Mouse (Mus musculus) thymus, postnatal 0 days (tissue): ENCODE data around the gene Abca7. TPM values are rescaled to one million over a fixed set of nuclear protein-coding genes. Genes with fewer than 3 reads are reported as not detected.
"Not testable (repeated sequence)": the region's sequence is repeated elsewhere in the genome, so short reads cannot be mapped to it uniquely, and the experiment has no call there.

Experiments
- DNase-seq: peaks from one replicate; pipeline ENCODE4 v3.0.0-alpha.2; 2015; ENCODE audit warnings: low spot score
- polyA plus RNA-seq: library from polyadenylated mRNA; unstranded; fragments of >200 nt; fragmentation: Nextera tagmentation; extraction: Ambion mirVana; gene quantifications from 2 replicates; pipeline ENCODE4 v1.2.1, GENCODE M21; 2015

The Abca7 gene
- polyA plus RNA-seq, 1 experiment from 2014 or later = 5.8 TPM

DNA sequence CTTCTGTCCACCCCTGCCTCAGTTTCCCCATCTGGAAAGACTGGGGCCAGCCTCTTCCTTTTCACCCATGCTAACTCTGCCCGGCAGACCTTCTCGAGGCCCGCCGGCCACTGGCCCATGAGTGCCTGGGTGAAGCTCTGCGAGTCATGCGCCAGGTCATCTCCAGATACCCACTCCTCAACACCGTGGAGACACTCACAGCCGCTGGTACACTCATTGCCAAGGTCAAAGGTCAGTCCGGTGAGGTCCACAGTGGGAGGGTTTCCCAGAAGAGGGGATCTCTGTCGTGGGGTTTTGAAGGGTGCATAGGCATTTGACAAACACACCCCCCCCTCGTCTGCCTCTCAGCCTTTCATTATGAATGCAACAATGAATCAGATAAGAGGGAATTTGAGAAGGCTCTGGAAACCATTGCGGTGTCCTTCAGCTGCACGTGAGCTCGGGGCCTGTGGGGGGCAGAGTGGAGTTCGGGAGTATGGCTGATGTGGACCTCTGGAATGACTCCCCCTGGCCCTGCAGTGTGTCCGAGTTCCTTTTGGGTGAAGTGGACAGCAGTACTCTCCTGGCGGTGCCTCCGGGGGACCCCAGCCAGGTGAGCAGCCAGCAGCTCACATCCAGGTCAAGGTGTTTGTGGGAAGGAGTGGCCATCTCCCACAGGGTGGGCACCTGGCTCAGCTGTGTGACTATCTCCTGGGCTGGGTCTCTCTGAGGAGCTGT, 24.5 kb downstream of the Abca7 start:
- DNase-seq = no peak

GRCm38 (mm10) chr10:80021320-80021641, 25.0 kb downstream of the Abca7 start:
- DNase-seq = no peak

- DNase-seq = peak; percentile 64
These were observed 25.9 kb downstream of the Abca7 start for GRCm38 (mm10) chr10:80022164-80022563.

DNA sequence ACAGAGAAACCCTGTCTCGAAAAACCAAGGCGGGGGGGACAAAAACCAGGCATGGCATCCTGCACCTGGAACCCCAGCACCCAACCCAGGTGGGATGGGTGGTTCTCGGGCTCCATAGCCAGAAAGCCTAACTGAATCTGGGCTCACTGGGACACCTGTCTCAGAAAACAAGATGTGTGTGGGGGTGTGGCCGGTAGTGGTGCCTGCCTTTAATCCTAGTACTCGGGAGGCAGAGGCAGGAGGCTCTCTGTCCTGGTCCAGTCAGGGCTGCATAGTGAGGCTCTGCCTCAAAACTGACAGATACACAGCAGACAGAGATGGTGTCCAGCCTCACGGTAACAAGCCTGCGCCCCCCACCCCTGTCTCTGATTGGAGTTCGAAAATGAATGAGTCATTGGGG, 26.5 kb downstream of the Abca7 start:
- no peak for DNase-seq

- no peak for DNase-seq
These were observed 27.5 kb downstream of the Abca7 start for GRCm38 (mm10) chr10:80023758-80024157.

DNA sequence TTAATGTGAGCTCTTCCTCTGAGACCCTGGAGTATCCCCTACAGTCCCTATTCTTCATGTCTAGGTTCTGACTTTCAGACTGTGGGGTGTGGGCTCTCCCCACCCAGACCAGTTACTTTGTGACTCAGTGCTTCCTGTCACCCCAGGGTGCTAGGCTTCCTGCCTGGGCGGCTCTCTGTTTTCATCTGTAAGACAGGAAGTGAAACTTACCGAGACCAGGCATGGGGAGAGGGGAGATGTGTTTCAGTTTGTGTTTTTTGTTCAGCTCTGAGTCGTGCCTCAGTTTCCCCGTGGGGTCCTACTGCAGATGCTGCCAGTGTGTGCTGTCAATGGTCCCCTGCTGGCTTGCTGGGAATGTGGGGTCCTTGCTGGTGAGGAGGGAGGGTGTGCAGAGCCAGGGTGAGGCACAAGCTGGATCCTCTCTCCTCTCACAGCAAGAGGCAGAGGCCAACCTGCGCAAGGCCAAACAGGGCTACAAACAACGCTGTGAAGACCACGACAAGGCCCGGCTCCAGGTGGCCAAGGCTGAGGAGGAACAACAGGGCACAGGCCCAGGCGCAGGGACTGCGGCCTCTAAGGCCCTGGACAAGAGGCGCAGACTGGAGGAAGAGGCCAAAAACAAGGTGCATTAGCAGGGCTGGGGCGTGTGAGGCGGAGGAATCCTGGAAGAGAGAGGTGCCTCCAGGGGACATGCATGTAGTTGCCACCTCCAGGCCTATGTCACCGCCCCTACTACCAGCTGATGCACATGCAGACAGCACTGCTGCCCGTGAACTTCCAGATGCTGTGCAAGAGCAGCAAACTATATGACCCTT, 28.1 kb downstream of the Abca7 start:
- DNase-seq = peak; percentile 83

DNA sequence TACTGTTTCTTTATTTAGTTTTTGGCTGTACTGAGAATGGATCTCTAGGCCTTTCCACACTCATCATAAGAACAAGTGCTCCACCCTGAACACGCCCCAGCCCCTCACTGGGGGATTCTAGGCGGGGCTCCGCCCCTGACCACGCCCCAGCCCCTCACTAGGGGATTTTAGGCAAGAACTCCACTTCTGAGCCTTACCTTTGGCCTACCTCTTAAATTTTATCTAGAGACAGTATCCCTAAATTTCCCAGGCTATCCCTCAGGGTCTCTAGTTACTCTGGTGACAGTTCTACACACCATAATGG, 28.7 kb downstream of the Abca7 start:
- no peak for DNase-seq

GRCm38 (mm10) chr10:80025463-80025862, 29.2 kb downstream of the Abca7 start:
- DNase-seq = no peak

DNA sequence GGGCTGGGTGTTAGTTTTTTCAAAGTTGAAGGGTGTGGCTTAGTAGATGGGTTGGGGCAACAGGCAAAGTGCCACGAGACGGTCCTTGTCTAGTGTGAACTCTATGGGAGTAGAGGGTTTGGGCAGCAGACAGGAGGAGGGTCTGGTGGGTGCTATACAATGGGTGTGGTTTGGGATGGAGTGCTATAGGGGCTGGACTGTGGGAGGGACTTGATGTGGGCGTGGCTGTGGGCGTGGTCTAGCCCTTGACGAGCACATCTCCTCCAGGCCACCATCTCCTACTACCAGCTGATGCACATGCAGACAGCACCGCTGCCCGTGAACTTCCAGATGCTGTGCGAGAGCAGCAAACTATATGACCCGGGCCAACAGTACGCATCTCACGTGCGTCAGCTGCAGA, 29.6 kb downstream of the Abca7 start:
- peak; percentile 39 for DNase-seq

- DNase-seq = no peak
These were observed 31.6 kb downstream of the Abca7 start for GRCm38 (mm10) chr10:80027681-80028520.

DNA sequence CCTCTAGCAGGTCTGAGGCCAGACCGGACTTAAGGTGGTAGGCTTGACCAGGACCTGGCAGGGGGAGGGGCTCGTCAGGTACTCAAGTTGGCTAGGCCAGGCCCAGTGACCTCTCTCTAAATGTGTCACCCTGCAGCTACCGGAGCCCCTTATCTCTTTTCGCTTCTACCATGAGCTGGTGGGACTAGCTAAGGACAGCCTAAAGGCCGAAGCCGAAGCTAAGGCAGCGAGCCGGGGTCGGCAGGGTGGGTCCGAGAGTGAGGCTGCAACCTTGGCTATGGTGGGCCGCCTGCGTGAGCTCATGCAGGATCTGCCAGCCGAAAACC, 32.2 kb downstream of the Abca7 start:
- DNase-seq = no peak

GRCm38 (mm10) chr10:80030191-80030590, 33.9 kb downstream of the Abca7 start:
- no peak for DNase-seq

- no peak for DNase-seq
These were observed 34.4 kb downstream of the Abca7 start for GRCm38 (mm10) chr10:80030736-80031135.

DNA sequence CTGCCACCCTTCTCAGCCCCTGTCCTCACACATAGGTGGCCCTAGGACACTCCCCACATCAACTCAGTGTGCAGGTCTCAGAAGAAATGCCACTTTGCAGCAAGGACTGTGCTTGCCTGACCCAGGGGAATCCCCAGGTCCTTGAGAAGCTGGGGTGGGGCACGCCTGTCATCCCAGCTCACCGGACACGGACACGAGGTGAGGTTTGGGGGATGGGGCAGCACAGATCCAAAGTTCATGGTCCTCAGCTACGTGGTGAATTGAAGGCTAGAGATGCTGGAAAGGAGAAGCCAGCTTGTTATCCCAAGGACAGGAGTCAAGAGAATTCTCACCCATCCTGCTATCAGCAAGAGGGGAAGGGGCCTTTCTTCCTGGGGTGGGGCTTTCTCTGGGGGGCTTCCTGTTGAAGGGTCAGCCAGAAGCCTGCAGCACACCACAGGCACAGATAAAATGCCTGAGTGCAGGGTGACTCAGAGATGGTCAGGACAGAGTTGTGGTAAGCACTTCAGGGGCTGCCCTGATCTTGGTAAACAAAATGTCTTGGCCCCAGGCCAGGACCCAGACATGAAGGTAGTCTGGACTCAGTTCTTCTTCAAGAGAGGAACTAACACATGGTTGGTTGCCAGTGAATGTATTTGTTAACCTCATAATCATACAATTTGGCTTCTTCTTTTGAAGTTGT, 36.6 kb downstream of the Abca7 start:
- DNase-seq = no peak

- peak; percentile 43 for DNase-seq
These were observed 37.5 kb downstream of the Abca7 start for GRCm38 (mm10) chr10:80033511-80034391.

GRCm38 (mm10) chr10:80035148-80035547, 38.9 kb downstream of the Abca7 start:
- DNase-seq = no peak

DNA sequence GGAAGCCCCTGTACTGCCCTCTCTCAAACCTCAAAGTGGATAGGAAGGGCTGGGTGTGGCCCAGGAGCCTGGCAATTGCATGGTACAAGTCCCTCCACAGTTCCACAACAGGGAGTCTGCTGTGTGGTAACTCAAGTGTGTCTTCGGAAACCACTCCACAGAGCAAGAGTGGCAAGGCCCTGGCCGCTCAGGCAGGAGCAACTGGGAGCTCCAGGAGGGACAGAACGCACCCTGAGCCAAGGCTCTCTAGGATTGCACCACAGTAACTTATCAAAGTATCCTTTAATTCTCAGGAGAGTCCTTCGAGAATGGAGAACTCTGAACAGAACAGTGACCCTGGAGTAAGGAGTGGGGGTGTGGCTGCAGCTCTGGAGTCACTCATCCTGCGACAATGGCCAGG, 39.4 kb downstream of the Abca7 start:
- DNase-seq = no peak

GRCm38 (mm10) chr10:80036832-80037231, 40.5 kb downstream of the Abca7 start:
- DNase-seq = no peak

DNA sequence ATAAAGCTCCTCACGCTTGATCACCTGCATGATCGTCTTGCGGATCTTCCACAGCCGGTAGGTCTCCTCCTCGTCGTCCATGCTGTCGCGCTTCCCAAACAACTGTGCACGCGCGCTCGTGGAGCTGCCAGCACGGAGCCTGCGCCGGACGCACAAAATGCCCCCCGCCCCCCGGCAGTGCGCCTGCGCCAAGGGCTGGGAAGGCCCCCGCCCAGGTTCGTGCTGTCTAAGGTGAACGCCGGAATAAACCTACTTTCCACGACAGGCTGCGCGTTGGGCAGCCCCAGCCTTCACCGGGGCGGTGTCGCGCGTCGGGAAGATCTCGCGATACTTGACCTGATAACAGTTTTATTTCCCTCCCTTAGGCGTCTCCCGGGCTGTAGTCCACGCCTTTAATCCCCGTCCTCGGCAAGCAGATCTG, 43.3 kb downstream of the Abca7 start, which contains the start of gene Polr2e:
Polr2e (minus strand) TSS at position 237 of the 421 bp plus-strand sequence.
- peak; percentile 98 for DNase-seq

- not testable (repeated sequence) for DNase-seq
These were observed 45.2 kb downstream of the Abca7 start for GRCm38 (mm10) chr10:80041409-80042060.
